Mouse (Mus musculus) gastrocnemius, postnatal 36 days (tissue): ENCODE data around the gene Gm10697. TPM values are rescaled to one million over a fixed set of nuclear protein-coding genes. Genes with fewer than 3 reads are reported as not detected.
"Not testable (repeated sequence)": the region's sequence is repeated elsewhere in the genome, so short reads cannot be mapped to it uniquely, and the experiment has no call there.

Source experiments
- DNase-seq, 2 experiments: peaks; one replicate each; pipeline ENCODE4 v3.0.0; 2022
- intact Hi-C: fragments of 180-260 bp; cut with DNase I; formaldehyde crosslinking; loops from one replicate; pipeline ENCODE4 v1.15.1; 2025
- long read RNA-seq, 2 experiments: library from polyadenylated mRNA; stranded (forward); transcript quantifications; one replicate each; pipeline ENCODE4 v2.0.0; 2021
- total RNA-seq, 2 experiments: library from RNA; stranded (reverse); gene quantifications; 2 replicates each; pipeline ENCODE4 v1.2.3; 2021

Gene Gm10697
- not detected for total RNA-seq
- long read RNA-seq, experiment 1: 0 reads
- long read RNA-seq, experiment 2: 0 reads

GRCm38 (mm10) chr3:94072544-94072943, at the start of gene Gm10697:
Gm10697 (minus strand) TSS chr3:94072644.
- DNase-seq, intact Hi-C loops: not testable (repeated sequence)

- intact Hi-C loops, DNase-seq: not testable (repeated sequence)
Observed at GRCm38 (mm10) chr3:94115071-94115470, 42.6 kb upstream of the Gm10697 start.

GRCm38 (mm10) chr3:94054785-94055184, 17.7 kb downstream of the Gm10697 start, which contains the start of gene Gm9125:
Gm9125 (minus strand) TSS chr3:94054885.
- DNase-seq, intact Hi-C loops: not testable (repeated sequence)

GRCm38 (mm10) chr3:94049566-94050121, 22.8 kb downstream of the Gm10697 start:
- intact Hi-C loops, DNase-seq: not testable (repeated sequence)

- intact Hi-C loops, DNase-seq: not testable (repeated sequence)
Observed at GRCm38 (mm10) chr3:94038241-94038640, 34.2 kb downstream of the Gm10697 start.

- intact Hi-C loops, DNase-seq: not testable (repeated sequence)
Observed at GRCm38 (mm10) chr3:94034400-94034799, 38.0 kb downstream of the Gm10697 start.

Other genes with a start within 250 kb of the Gm10697 start
- gene Tdpoz3, start 246.6 kb downstream of the Gm10697 start, total RNA-seq: not detected
- not detected for gene Gm9117, start 129.1 kb downstream of the Gm10697 start, total RNA-seq
- not detected for gene Tdpoz5, start 111.3 kb downstream of the Gm10697 start, total RNA-seq
- gene Gm9125, start 17.8 kb downstream of the Gm10697 start, total RNA-seq: not detected
- not detected for gene Gm10696, start 105.5 kb upstream of the Gm10697 start, total RNA-seq
- gene Gm5286, start 124.1 kb upstream of the Gm10697 start, total RNA-seq: not detected
- gene Gm4778, start 191.4 kb upstream of the Gm10697 start, total RNA-seq: not detected
- gene Them4, start 237.4 kb upstream of the Gm10697 start, total RNA-seq: 1 to 10 TPM; 7.4 to 8.3 TPM